Mouse (Mus musculus) G1E (cell line): ENCODE data around the gene Tmem268. TPM values are rescaled to one million over a fixed set of nuclear protein-coding genes. Genes with fewer than 3 reads are reported as not detected.
A peak's percentile ranks its signal among the peaks of the same experiment; 100 is the strongest.

Source experiments
- ATAC-seq: 2 replicates; pipeline ENCODE4 v1.8.0; 2016; ENCODE audit warnings: mild to moderate bottlenecking; ENCODE audit not compliant: insufficient number of reproducible peaks, poor library complexity, low FRiP score, severe bottlenecking; ENCODE audit errors: extremely low read depth
- DNase-seq: peaks from one replicate; pipeline ENCODE4 v3.0.0; 2012; ENCODE audit warnings: low spot score
- H3K27me3 ChIP-seq: 2 replicates; pipeline ENCODE4 v1.6.1; 2012; ENCODE audit warnings: mild to moderate bottlenecking, low read length, inconsistent platforms; ENCODE audit not compliant: insufficient read depth
- H3K36me3 ChIP-seq: replicated peaks from 2 replicates; pipeline ENCODE3; 2012; ENCODE audit warnings: mild to moderate bottlenecking, inconsistent platforms
- H3K4me1 ChIP-seq: 2 replicates; pipeline ENCODE4 v1.6.1; 2012; ENCODE audit warnings: low read depth, low read length, inconsistent platforms, mixed read lengths; ENCODE audit not compliant: insufficient read depth
- H3K4me3 ChIP-seq: 2 replicates; pipeline ENCODE4 v1.5.1; 2012; ENCODE audit warnings: low read depth, mild to moderate bottlenecking, inconsistent platforms, low read length, moderate library complexity, mixed read lengths
- H3K9me3 ChIP-seq: replicated peaks from 2 replicates; pipeline ENCODE4 v1.6.1; 2012; ENCODE audit warnings: inconsistent platforms
- CTCF ChIP-seq: IDR thresholded peaks from 2 replicates; pipeline ENCODE4 v1.5.1; 2012; ENCODE audit warnings: low read depth, low read length, inconsistent platforms, mixed read lengths
- GATA1 ChIP-seq: IDR thresholded peaks from 2 replicates; pipeline ENCODE4 v1.6.1; 2012; ENCODE audit warnings: borderline replicate concordance, low read length, inconsistent platforms, mixed read lengths
- GATA2 ChIP-seq: IDR thresholded peaks from 2 replicates; pipeline ENCODE4 v1.6.1; 2012; ENCODE audit warnings: low read depth, low read length, inconsistent platforms, borderline replicate concordance
- POLR2AphosphoS5 ChIP-seq: IDR thresholded peaks from 2 replicates; pipeline ENCODE4 v1.6.1; 2012; ENCODE audit warnings: low read depth, low read length, inconsistent platforms; ENCODE audit not compliant: insufficient replicate concordance
- TAL1 ChIP-seq: conservative IDR thresholded peaks from 2 replicates; pipeline ENCODE4 v1.6.1; 2012; ENCODE audit warnings: low read depth, low read length, inconsistent platforms, mixed read lengths
- polyA plus RNA-seq: library from polyadenylated mRNA; stranded (reverse); fragments of >175 nt; gene quantifications from 2 replicates; pipeline ENCODE4 v1.2.3, GENCODE M21; 2012
- total RNA-seq, 2 experiments: library from RNA; stranded (forward) in 1 of 2; stranded (reverse) in 1 of 2; fragments of 200-1000 nt in 1 of 2; fragments of >200 nt in 1 of 2; fragmentation: Nextera tagmentation in 1 of 2; gene quantifications; 2 replicates each; pipeline ENCODE4 v1.2.3; 2014 to 2017

Gene Tmem268
- total and polyA plus RNA-seq, 3 experiments = 3.4 to 12.8 (median 3.4) TPM

- Histone ChIP-seq H3K36me3 (peaks cover 62% of the 10 kb centered on the region), H3K4me1 (peaks cover 56% of the 10 kb centered on the region), H3K4me3 (no peak overlapping the region; the same call in 1 of the 2 replicates), H3K27me3 (no peaks in the 10 kb centered on the region), H3K9me3 (no peaks in the 10 kb centered on the region)
- no peak for ATAC-seq
- TF ChIP-seq POLR2AphosphoS5 = no peak
- TF ChIP-seq TAL1 = no peak
- TF ChIP-seq GATA1 = no peak
- TF ChIP-seq CTCF = no peak
- no peak for TF ChIP-seq GATA2
- no peak for DNase-seq
Observed at GRCm38 (mm10) chr4:63560079-63560478, 1.5 kb downstream of the Tmem268 start.

DNA sequence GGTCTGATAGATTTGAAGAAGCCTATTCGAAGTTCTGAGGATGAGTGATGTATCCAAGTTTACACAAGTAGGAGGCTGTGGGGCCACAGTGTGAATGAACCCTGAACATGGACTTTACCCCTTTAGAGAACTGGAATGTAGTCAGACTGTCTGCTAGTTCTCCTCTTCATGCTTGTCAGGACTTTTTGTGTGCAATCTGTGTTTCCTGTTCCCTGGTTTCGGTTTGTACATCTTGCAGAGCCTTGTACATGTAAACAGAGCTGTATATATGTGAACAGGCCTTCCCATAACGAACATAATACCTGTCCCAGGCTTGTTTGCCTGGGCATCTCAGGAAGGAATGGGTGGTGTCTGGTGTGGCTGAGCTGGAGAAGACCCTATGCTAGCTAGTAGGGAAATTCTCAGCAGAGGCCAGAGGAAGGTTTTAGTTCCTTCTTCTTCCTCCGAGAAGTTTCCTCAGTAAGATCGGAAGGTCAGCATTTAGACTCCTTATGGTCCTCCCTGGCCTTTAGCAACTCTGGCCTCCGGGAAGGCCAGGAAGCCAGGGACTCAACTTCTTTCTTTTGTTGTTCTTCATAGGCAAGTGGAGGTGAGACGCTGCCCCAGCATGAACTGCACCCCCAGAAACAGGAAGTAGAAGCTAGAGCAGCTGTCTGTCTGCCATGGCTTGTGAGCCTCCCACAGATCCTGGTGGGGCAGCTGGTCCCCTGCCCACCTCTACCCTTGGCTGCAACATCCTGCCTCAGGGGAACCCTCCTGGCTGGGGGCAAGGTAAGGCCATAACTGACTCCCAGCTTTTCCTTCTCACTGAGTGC lies 3.5 kb downstream of the Tmem268 start:
- Histone ChIP-seq H3K4me1 (peaks cover 50% of the 10 kb centered on the region), H3K4me3 (no peak overlapping the region), H3K9me3 (no peaks in the 10 kb centered on the region), H3K27me3 (no peaks in the 10 kb centered on the region), H3K36me3 (peaks cover 64% of the 10 kb centered on the region)
- TF ChIP-seq GATA2 (no peak), CTCF (no peak), POLR2AphosphoS5 (no peak), GATA1 (no peak), TAL1 (no peak)
- DNase-seq (peak; percentile 45), ATAC-seq (no peak)

DNA sequence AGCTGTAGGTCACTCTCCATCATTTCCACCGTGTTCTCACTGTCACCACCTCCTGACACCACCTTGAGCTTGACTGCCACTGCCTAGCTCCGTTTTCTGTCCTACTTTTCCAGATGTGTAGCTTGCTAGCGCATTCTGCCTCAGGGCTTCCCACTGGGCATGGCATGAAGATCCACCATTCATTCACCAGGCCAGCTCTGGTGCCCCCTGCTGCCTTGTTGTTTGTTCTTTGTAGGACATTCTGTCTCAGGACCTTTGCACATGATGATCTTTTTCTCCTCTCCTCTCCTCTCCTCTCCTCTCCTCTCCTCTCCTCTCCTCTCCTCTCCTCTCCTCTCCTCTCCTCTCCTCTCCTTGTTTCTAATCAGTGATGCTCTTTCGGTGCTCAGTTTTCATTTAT lies 4.2 kb downstream of the Tmem268 start:
- Histone ChIP-seq H3K36me3 (peaks cover 63% of the 10 kb centered on the region), H3K27me3 (no peaks in the 10 kb centered on the region), H3K4me3 (no peak overlapping the region), H3K9me3 (no peaks in the 10 kb centered on the region), H3K4me1 (peaks cover 44% of the 10 kb centered on the region)
- ATAC-seq (no peak), DNase-seq (no peak)
- TF ChIP-seq CTCF (no peak), GATA2 (no peak), TAL1 (no peak)

DNA sequence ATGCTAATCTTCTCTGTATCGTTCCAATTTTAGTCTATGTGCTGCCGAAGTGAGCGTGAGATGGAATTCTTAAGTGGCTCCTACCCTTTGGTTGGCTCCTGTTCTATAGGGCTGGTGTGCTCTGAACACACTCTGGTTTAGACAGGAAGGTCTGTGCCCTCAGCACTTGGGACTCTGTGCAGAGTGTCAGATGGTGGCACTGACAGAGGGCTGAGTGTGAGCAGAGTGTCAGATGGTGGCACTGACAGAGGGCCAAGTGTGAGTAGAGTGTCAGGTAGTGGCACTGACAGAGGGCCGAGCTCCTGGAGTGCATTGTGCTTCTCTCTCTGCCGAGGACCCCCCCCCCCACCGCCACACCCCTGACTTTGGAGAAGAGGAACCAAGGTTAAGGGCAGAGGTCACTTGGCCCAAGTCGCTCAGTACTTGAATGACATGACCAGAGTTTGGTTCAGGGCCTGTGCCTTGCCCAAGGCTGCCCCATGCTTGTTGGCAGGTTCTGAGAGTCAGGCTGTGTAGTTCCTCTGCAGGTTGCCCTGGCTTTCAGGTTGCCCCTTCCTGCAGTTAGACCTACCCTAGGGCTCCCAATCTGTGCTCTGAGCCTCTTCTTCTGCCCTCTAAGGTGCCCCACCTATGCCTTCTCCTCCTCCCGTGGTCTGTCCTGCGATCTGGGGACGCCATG lies 9.3 kb downstream of the Tmem268 start:
- H3K4me1 ChIP-seq = no peaks in the 10 kb centered on the region
- TF ChIP-seq POLR2AphosphoS5 (no peak), GATA1 (no peak), CTCF (no peak), TAL1 (no peak), GATA2 (no peak)
- peaks cover 93% of the 10 kb centered on the region for H3K36me3 ChIP-seq
- H3K4me3 ChIP-seq = no peak overlapping the region
- no peaks in the 10 kb centered on the region for H3K27me3 ChIP-seq
- ATAC-seq = no peak
- H3K9me3 ChIP-seq = peaks cover 3% of the 10 kb centered on the region
- DNase-seq = no peak

GRCm38 (mm10) chr4:63569322-63569721 lies 10.7 kb downstream of the Tmem268 start:
- H3K9me3 ChIP-seq = peaks cover 9% of the 10 kb centered on the region
- no peaks in the 10 kb centered on the region for H3K4me1 ChIP-seq
- H3K4me3 ChIP-seq = no peak overlapping the region
- TF ChIP-seq TAL1 (no peak), POLR2AphosphoS5 (no peak), GATA1 (no peak), GATA2 (no peak), CTCF (no peak)
- H3K27me3 ChIP-seq = no peaks in the 10 kb centered on the region
- ATAC-seq = no peak
- H3K36me3 ChIP-seq = peaks cover 88% of the 10 kb centered on the region
- no peak for DNase-seq

DNA sequence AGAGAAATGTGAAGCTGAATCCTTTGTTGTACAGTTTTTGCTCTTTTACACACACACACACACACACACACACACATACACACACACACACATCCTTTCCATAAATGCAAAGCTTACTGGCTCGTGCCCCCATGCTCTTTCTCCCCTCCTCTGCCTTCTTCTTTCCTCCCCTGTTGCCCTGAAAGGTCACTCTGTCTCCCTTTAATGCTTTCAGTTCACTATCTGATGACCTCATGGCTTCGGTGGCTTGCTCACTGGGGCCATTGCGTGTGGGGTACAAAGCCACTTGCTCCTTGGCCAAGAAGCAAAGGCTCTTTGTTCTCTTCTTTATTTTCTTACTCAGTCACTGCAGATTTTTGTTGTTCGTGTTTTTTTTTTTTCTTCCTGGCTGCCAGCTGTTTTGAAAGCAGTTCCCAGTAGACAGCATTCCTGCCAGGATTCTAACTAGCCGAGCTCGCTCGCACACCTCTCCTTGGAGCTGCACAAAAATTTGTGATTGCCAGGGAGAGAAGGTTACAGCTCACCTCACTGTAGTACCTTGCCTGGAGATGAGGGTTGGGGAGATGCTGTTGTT lies 11.7 kb downstream of the Tmem268 start:
- Histone ChIP-seq H3K9me3 (peaks cover 9% of the 10 kb centered on the region), H3K4me3 (no peak overlapping the region), H3K36me3 (peaks cover 78% of the 10 kb centered on the region), H3K4me1 (no peaks in the 10 kb centered on the region), H3K27me3 (no peaks in the 10 kb centered on the region)
- no peak for DNase-seq
- TF ChIP-seq GATA1 (no peak), GATA2 (no peak), TAL1 (no peak), CTCF (no peak), POLR2AphosphoS5 (no peak)
- no peak for ATAC-seq
